Mouse (Mus musculus) limb, embryonic 12.5 days (tissue): ENCODE measurements around the gene Gm4952. TPM values are rescaled to one million over a fixed set of nuclear protein-coding genes. Genes with fewer than 3 reads are reported as not detected.

Source experiments
- ATAC-seq: fragments of 200-750 bp; cut with Nextera tagmentation; 2 replicates; pipeline ENCODE4 v1.8.0; 2017; ENCODE audit warnings: low read depth, moderate TSS enrichment; ENCODE audit not compliant: insufficient number of reproducible peaks, insufficient read depth, low FRiP score, low TSS enrichment
- H3K27ac ChIP-seq: fragments of 300-500 bp; sonication (generic); 2 replicates; pipeline ENCODE4 v1.5.1; 2016; ENCODE audit warnings: mild to moderate bottlenecking, moderate library complexity
- H3K27me3 ChIP-seq: fragments of 300-500 bp; sonication (generic); 2 replicates; pipeline ENCODE4 v1.6.1; 2016; ENCODE audit warnings: mild to moderate bottlenecking, moderate library complexity
- H3K36me3 ChIP-seq: fragments of 300-500 bp; sonication (generic); 2 replicates; pipeline ENCODE4 v1.6.1; 2016; ENCODE audit warnings: mild to moderate bottlenecking, moderate library complexity
- H3K4me1 ChIP-seq: fragments of 300-500 bp; sonication (generic); replicated peaks from 2 replicates; pipeline ENCODE4 v1.6.1; 2016
- H3K4me2 ChIP-seq: fragments of 300-500 bp; sonication (generic); 2 replicates; pipeline ENCODE4 v1.6.1; 2016; ENCODE audit warnings: mild to moderate bottlenecking, moderate library complexity
- H3K4me3 ChIP-seq: fragments of 300-500 bp; sonication (generic); replicated peaks from 2 replicates; pipeline ENCODE4 v1.5.1; 2016; ENCODE audit warnings: mild to moderate bottlenecking
- H3K9ac ChIP-seq: fragments of 300-500 bp; sonication (generic); replicated peaks from 2 replicates; pipeline ENCODE4 v1.6.1; 2016; ENCODE audit warnings: mild to moderate bottlenecking, moderate library complexity
- H3K9me3 ChIP-seq: fragments of 300-500 bp; sonication (generic); 2 replicates; pipeline ENCODE4 v1.6.1; 2016; ENCODE audit warnings: mild to moderate bottlenecking, moderate library complexity
- WGBS: fragments of 180-500 bp; shearing (Covaris S2); methylation state at CpG from one replicate; pipeline ENCODE4 v1.1.7; 2016; 5-methylcytosine and 5-hydroxymethylcytosine counted together
- polyA plus RNA-seq: library from polyadenylated mRNA; unstranded; fragments of >200 nt; fragmentation: Nextera tagmentation; extraction: Ambion mirVana; gene quantifications from 2 replicates; pipeline ENCODE4 v1.2.1, GENCODE M21; 2016

Gene Gm4952
- polyA plus RNA-seq, 1 experiment from 2014 or later: not detected

GRCm38 (mm10) chr19:12575107-12575506 lies 24.7 kb upstream of the Gm4952 start:
- peaks cover 10% of the 10 kb centered on the region for H3K4me1 ChIP-seq
- no peaks in the 10 kb centered on the region for H3K27me3 ChIP-seq
- no peak overlapping the region for H3K27ac ChIP-seq
- WGBS: 91% methylated on average over 7 of the region's 7 CpGs
- no peaks in the 10 kb centered on the region for H3K9me3 ChIP-seq
- H3K9ac ChIP-seq: no peak overlapping the region
- ATAC-seq: no peak
- H3K36me3 ChIP-seq: 0 out of 2 replicates have a peak, but pooled peaks cover 17% of the 10 kb centered on the region
- no peak overlapping the region for H3K4me2 ChIP-seq
- H3K4me3 ChIP-seq: no peak overlapping the region

- ATAC-seq: no peak
- 0 out of 2 replicates have a peak, but pooled peaks cover 17% of the 10 kb centered on the region for H3K36me3 ChIP-seq
- no peaks in the 10 kb centered on the region for H3K9me3 ChIP-seq
- no peak overlapping the region for H3K27ac ChIP-seq
- H3K9ac ChIP-seq: no peak overlapping the region
- no peak overlapping the region for H3K4me2 ChIP-seq
- 90% methylated on average over 2 of the region's 2 CpGs for WGBS
- H3K4me1 ChIP-seq: peaks cover 10% of the 10 kb centered on the region
- no peak overlapping the region for H3K4me3 ChIP-seq
- no peaks in the 10 kb centered on the region for H3K27me3 ChIP-seq
Measured at GRCm38 (mm10) chr19:12575514-12575913, 24.3 kb upstream of the Gm4952 start.

- ATAC-seq: no peak
Measured at GRCm38 (mm10) chr19:12576639-12577038, 23.1 kb upstream of the Gm4952 start.

GRCm38 (mm10) chr19:12585310-12585709 lies 14.5 kb upstream of the Gm4952 start:
- no peak overlapping the region for H3K27ac ChIP-seq
- no peaks in the 10 kb centered on the region for H3K9me3 ChIP-seq
- H3K4me1 ChIP-seq: no peaks in the 10 kb centered on the region
- no peaks in the 10 kb centered on the region for H3K27me3 ChIP-seq
- no peak overlapping the region for H3K9ac ChIP-seq
- no peak overlapping the region for H3K4me3 ChIP-seq
- no peak for ATAC-seq
- peaks cover 6% of the 10 kb centered on the region; the same call in 1 of the 2 replicates for H3K36me3 ChIP-seq
- 69% methylated on average over 4 of the region's 4 CpGs for WGBS
- no peak overlapping the region for H3K4me2 ChIP-seq

More at GRCm38 (mm10) chr19:12576639-12577038, 23.1 kb upstream of the Gm4952 start:
- Histone ChIP-seq H3K27me3 (no peaks in the 10 kb centered on the region), H3K27ac (no peak overlapping the region), H3K4me1 (peaks cover 10% of the 10 kb centered on the region), H3K4me3 (no peak overlapping the region), H3K9me3 (no peaks in the 10 kb centered on the region), H3K36me3 (0 out of 2 replicates have a peak, but pooled peaks cover 17% of the 10 kb centered on the region), H3K9ac (no peak overlapping the region), H3K4me2 (no peak overlapping the region)
- WGBS: 91% methylated on average over 2 of the region's 2 CpGs

- WGBS: 7% methylated on average over 1 of the region's 1 CpGs
- peaks cover 4% of the 10 kb centered on the region; the same call in 1 of the 2 replicates for H3K36me3 ChIP-seq
- H3K4me1 ChIP-seq: peaks cover 6% of the 10 kb centered on the region; the same call in 1 of the 2 replicates
Measured at GRCm38 (mm10) chr19:12591908-12592307, 7.9 kb upstream of the Gm4952 start.

GRCm38 (mm10) chr19:12595135-12595529 lies 4.6 kb upstream of the Gm4952 start:
- Histone ChIP-seq H3K9ac (no peak overlapping the region), H3K4me1 (peaks cover 6% of the 10 kb centered on the region; the same call in 1 of the 2 replicates), H3K9me3 (no peaks in the 10 kb centered on the region), H3K36me3 (no peaks in the 10 kb centered on the region), H3K4me3 (peak overlapping the region; percentile 63), H3K27me3 (peaks cover 15% of the 10 kb centered on the region), H3K27ac (no peak overlapping the region), H3K4me2 (peak overlapping the region; percentile 96)
- no peak for ATAC-seq
- WGBS: 48% methylated on average over 2 of the region's 2 CpGs

More at GRCm38 (mm10) chr19:12591908-12592307, 7.9 kb upstream of the Gm4952 start:
- ATAC-seq: no peak
- Histone ChIP-seq H3K9ac (no peak overlapping the region), H3K9me3 (no peaks in the 10 kb centered on the region), H3K27me3 (peaks cover 8% of the 10 kb centered on the region), H3K27ac (no peak overlapping the region), H3K4me2 (no peak overlapping the region), H3K4me3 (no peak overlapping the region)

GRCm38 (mm10) chr19:12595530-12596289 lies 4.1 kb upstream of the Gm4952 start:
- H3K36me3 ChIP-seq: no peaks in the 10 kb centered on the region
- H3K27ac ChIP-seq: no peak overlapping the region
- H3K4me2 ChIP-seq: peak overlapping the region; percentile 96
- peaks cover 6% of the 10 kb centered on the region; the same call in 1 of the 2 replicates for H3K4me1 ChIP-seq
- H3K9me3 ChIP-seq: no peaks in the 10 kb centered on the region
- H3K27me3 ChIP-seq: peaks cover 15% of the 10 kb centered on the region
- peak overlapping the region; percentile 63 for H3K4me3 ChIP-seq
- peak overlapping the region; percentile 63 for H3K9ac ChIP-seq
- under 1% methylated on average over 49 of the region's 49 CpGs for WGBS
- ATAC-seq: peak; percentile 86

GRCm38 (mm10) chr19:12596290-12597072 lies 3.3 kb upstream of the Gm4952 start:
- H3K4me1 ChIP-seq: peaks cover 6% of the 10 kb centered on the region; the same call in 1 of the 2 replicates
- no peaks in the 10 kb centered on the region for H3K36me3 ChIP-seq
- no peak overlapping the region for H3K27ac ChIP-seq
- H3K9ac ChIP-seq: peak overlapping the region; percentile 63
- WGBS: 16% methylated on average over 23 of the region's 23 CpGs
- H3K4me3 ChIP-seq: peak overlapping the region; percentile 63
- H3K27me3 ChIP-seq: peaks cover 15% of the 10 kb centered on the region
- no peak; the same call in 1 of the 2 replicates for ATAC-seq
- no peaks in the 10 kb centered on the region for H3K9me3 ChIP-seq
- peak overlapping the region; percentile 96 for H3K4me2 ChIP-seq

- Histone ChIP-seq H3K4me1 (peaks cover 6% of the 10 kb centered on the region; the same call in 1 of the 2 replicates), H3K9me3 (no peaks in the 10 kb centered on the region), H3K27ac (no peak overlapping the region), H3K4me2 (peak overlapping the region; percentile 96; the same call in 1 of the 2 replicates), H3K9ac (no peak overlapping the region), H3K27me3 (peaks cover 15% of the 10 kb centered on the region), H3K4me3 (0 out of 2 replicates have a peak overlapping the region, but pooled peaks have one; percentile 63), H3K36me3 (no peaks in the 10 kb centered on the region)
- WGBS: 44% methylated on average over 3 of the region's 3 CpGs
- ATAC-seq: no peak
Measured at GRCm38 (mm10) chr19:12597073-12597405, 2.7 kb upstream of the Gm4952 start.

- H3K4me3 ChIP-seq: no peak overlapping the region
- peaks cover 6% of the 10 kb centered on the region; the same call in 1 of the 2 replicates for H3K4me1 ChIP-seq
- WGBS: 68% methylated on average over 3 of the region's 3 CpGs
Measured at GRCm38 (mm10) chr19:12598674-12599073, 1.1 kb upstream of the Gm4952 start.

More at GRCm38 (mm10) chr19:12598674-12599073, 1.1 kb upstream of the Gm4952 start:
- peaks cover 15% of the 10 kb centered on the region for H3K27me3 ChIP-seq
- no peak overlapping the region for H3K4me2 ChIP-seq
- no peak for ATAC-seq
- no peaks in the 10 kb centered on the region for H3K9me3 ChIP-seq
- H3K27ac ChIP-seq: no peak overlapping the region
- H3K9ac ChIP-seq: no peak overlapping the region
- no peaks in the 10 kb centered on the region for H3K36me3 ChIP-seq
